ENCODE assay signal across 8 mouse cellular contexts in genomic region chr19:5408057-5409001, GRCm38 (mm10). TPM values are rescaled to one million over a fixed set of nuclear protein-coding genes. Genes with fewer than 3 reads are reported as not detected.
DNase-seq lines count a peak whose midpoint lies in the region; ATAC-seq and TF ChIP-seq lines count a peak whose summit lies in the region.

No protein-coding gene starts in this region.

- no peak for ATAC-seq in neural tube, embryonic 12.5 days (ENCODE audit: low FRiP score, low read depth)

- no peaks in the 10 kb centered on the region for H3K27me3 ChIP-seq in heart, adult 2 months (ENCODE audit: control insufficient read depth, insufficient read depth, low read length)
- H3K27me3 ChIP-seq in limb, embryonic 10.5 days (ENCODE audit: low read depth, poor library complexity, severe bottlenecking) = no peaks in the 10 kb centered on the region
- H3K27me3 ChIP-seq in neural tube, embryonic 12.5 days (replicated peaks) = no peaks in the 10 kb centered on the region

- peaks cover 4% of the 10 kb centered on the region; the same call in 1 of the 2 replicates for H3K36me3 ChIP-seq in heart, adult 2 months (ENCODE audit: control insufficient read depth, insufficient read depth, low read length)
- H3K36me3 ChIP-seq in limb, embryonic 10.5 days = peaks cover 5% of the 10 kb centered on the region; the same call in 1 of the 2 replicates
- H3K36me3 ChIP-seq in neural tube, embryonic 12.5 days = no peaks in the 10 kb centered on the region

- H3K9ac ChIP-seq in heart, adult 2 months (ENCODE audit: low read depth, low read length) = peak overlapping the region; percentile 12; the same call in 1 of the 2 replicates
- no peak overlapping the region for H3K9ac ChIP-seq in neural tube, embryonic 12.5 days

- no peak for DNase-seq in layer of hippocampus, adult 2 months (ENCODE audit: low spot score in 2 of 2)
- DNase-seq in layer of hippocampus, adult 9-10 months (ENCODE audit: low spot score) = no peak
- peak in 1 of 2 experiments; percentile 58 for DNase-seq in heart, adult 2 months
- DNase-seq in limb, embryonic 10.5 days (ENCODE audit: low spot score) = no peak
- no peak for DNase-seq in cerebellum, adult 18-20 months
- no peak for DNase-seq in MN1 (ENCODE audit: low spot score)
- no peak for DNase-seq in left cerebral cortex, postnatal 25 days (ENCODE audit: low spot score in 2 of 2)

- TF ChIP-seq CTCF in layer of hippocampus, adult 2 months (conservative IDR thresholded peaks at IDR 0.05) = no peak
- TF ChIP-seq CTCF in heart, adult 2 months (IDR thresholded peaks at IDR 0.05) = no peak

- WGBS in heart, adult 2 months = 25% methylated on average over 13 of the region's 13 CpGs
- WGBS in limb, embryonic 10.5 days = 93% methylated on average over 13 of the region's 13 CpGs
- 91% methylated on average over 13 of the region's 13 CpGs for WGBS in neural tube, embryonic 12.5 days

- intact Hi-C loops in heart, adult 2 months (cut with DNase I) = no loop called here
- intact Hi-C loops in left cerebral cortex, postnatal 25 days (cut with DNase I) = no loop called here

- no peak overlapping the region for H3K4me3 ChIP-seq in layer of hippocampus, adult 2 months
- H3K4me3 ChIP-seq in heart, adult 2 months = no peak overlapping the region
- peak overlapping the region; percentile 61; the same call in 1 of the 2 replicates for H3K4me3 ChIP-seq in limb, embryonic 10.5 days
- H3K4me3 ChIP-seq in neural tube, embryonic 12.5 days = no peak overlapping the region

- peaks cover 19% of the 10 kb centered on the region for H3K4me1 ChIP-seq in heart, adult 2 months (ENCODE audit: control insufficient read depth, insufficient read depth, low read length)
- H3K4me1 ChIP-seq in limb, embryonic 10.5 days = peaks cover 27% of the 10 kb centered on the region
- H3K4me1 ChIP-seq in neural tube, embryonic 12.5 days = peaks cover 5% of the 10 kb centered on the region; the same call in 1 of the 2 replicates

- peak overlapping the region; percentile 64; the same call in 1 of the 2 replicates for H3K4me2 ChIP-seq in neural tube, embryonic 12.5 days (replicated peaks)

- TF ChIP-seq EP300 in heart, adult 2 months (IDR thresholded peaks at IDR 0.05; ENCODE audit: insufficient read depth, low read depth, low read length) = peak; percentile 28; the same call in 1 of the 2 replicates

- peak overlapping the region; percentile 48; the same call in 1 of the 2 replicates for H3K27ac ChIP-seq in layer of hippocampus, adult 2 months
- H3K27ac ChIP-seq in heart, adult 2 months = peak overlapping the region; percentile 96
- peak overlapping the region; percentile 90 for H3K27ac ChIP-seq in limb, embryonic 10.5 days
- H3K27ac ChIP-seq in neural tube, embryonic 12.5 days = no peak overlapping the region

- TF ChIP-seq POLR2A in heart, adult 2 months (IDR thresholded peaks at IDR 0.05; ENCODE audit: insufficient read depth, low read depth, low read length) = peak; percentile 84

- H3K79me2 ChIP-seq in heart, adult 2 months (replicated peaks; ENCODE audit: control insufficient read depth, insufficient read depth, low read length) = no peaks in the 10 kb centered on the region

- H3K9me3 ChIP-seq in limb, embryonic 10.5 days (replicated peaks) = no peaks in the 10 kb centered on the region
- no peaks in the 10 kb centered on the region for H3K9me3 ChIP-seq in neural tube, embryonic 12.5 days

RNA-seq across cellular contexts. Expression of gene Tsga10ip, which starts 6.0 kb away (rescaled TPM):
- total RNA-seq in layer of hippocampus, adult 2 months (2021) = under 1 TPM; 0.20 to 0.37 TPM
- under 1 TPM; 0.39 to 0.52 TPM for total RNA-seq in heart, adult 2 months (2021)
- polyA plus RNA-seq in heart, adult 2 months (2012; rRNA removed) = 0.08 TPM in 1 of 2 replicates, not detected in the other
- polyA plus RNA-seq in limb, embryonic 10.5 days (2016; fragmentation: Nextera tagmentation; extraction: Ambion mirVana) = not detected in 2 replicates
- 0.24 and 0.25 TPM in 2 replicates for polyA plus RNA-seq in neural tube, embryonic 12.5 days (2016; fragmentation: Nextera tagmentation; extraction: Ambion mirVana)
- not detected for total RNA-seq in left cerebral cortex, postnatal 25 days (2021)

RNA-seq across cellular contexts. Expression of gene Drap1, which starts 16.4 kb away (rescaled TPM):
- total RNA-seq in layer of hippocampus, adult 2 months (2021) = 100 to 1,000 TPM; 316 to 335 TPM
- 100 to 1,000 TPM; 278 to 344 TPM for total RNA-seq in heart, adult 2 months (2021)
- 175 and 189 TPM in 2 replicates for polyA plus RNA-seq in heart, adult 2 months (2012; rRNA removed)
- polyA plus RNA-seq in limb, embryonic 10.5 days (2016; fragmentation: Nextera tagmentation; extraction: Ambion mirVana) = 224 and 246 TPM in 2 replicates
- 270 and 298 TPM in 2 replicates for polyA plus RNA-seq in neural tube, embryonic 12.5 days (2016; fragmentation: Nextera tagmentation; extraction: Ambion mirVana)
- 100 to 1,000 TPM; 197 to 233 TPM for total RNA-seq in left cerebral cortex, postnatal 25 days (2021)

RNA-seq across cellular contexts. Expression of gene AI837181, which starts 16.6 kb away (rescaled TPM):
- 10 to 100 TPM; 61.9 to 70.7 TPM for total RNA-seq in layer of hippocampus, adult 2 months (2021)
- total RNA-seq in heart, adult 2 months (2021) = 10 to 100 TPM; 32.9 TPM
- polyA plus RNA-seq in heart, adult 2 months (2012; rRNA removed) = 55.4 and 59.5 TPM in 2 replicates
- 59.7 and 68.8 TPM in 2 replicates for polyA plus RNA-seq in limb, embryonic 10.5 days (2016; fragmentation: Nextera tagmentation; extraction: Ambion mirVana)
- polyA plus RNA-seq in neural tube, embryonic 12.5 days (2016; fragmentation: Nextera tagmentation; extraction: Ambion mirVana) = 61.2 and 65.4 TPM in 2 replicates
- total RNA-seq in left cerebral cortex, postnatal 25 days (2021) = 10 to 100 TPM; 70.2 to 73.3 TPM

RNA-seq across cellular contexts. Expression of gene Sart1, which starts 19.8 kb away (rescaled TPM):
- total RNA-seq in layer of hippocampus, adult 2 months (2021) = 100 to 1,000 TPM; 113 to 125 TPM
- total RNA-seq in heart, adult 2 months (2021) = 10 to 100 TPM; 47.3 to 51.8 TPM
- polyA plus RNA-seq in heart, adult 2 months (2012; rRNA removed) = 10.6 and 22.1 TPM in 2 replicates
- polyA plus RNA-seq in limb, embryonic 10.5 days (2016; fragmentation: Nextera tagmentation; extraction: Ambion mirVana) = 103 and 111 TPM in 2 replicates
- 110 and 112 TPM in 2 replicates for polyA plus RNA-seq in neural tube, embryonic 12.5 days (2016; fragmentation: Nextera tagmentation; extraction: Ambion mirVana)
- 10 to 100 TPM; 87.9 to 92.8 TPM for total RNA-seq in left cerebral cortex, postnatal 25 days (2021)

RNA-seq across cellular contexts. Expression of gene Fosl1, which starts 39.0 kb away (rescaled TPM):
- not detected for total RNA-seq in layer of hippocampus, adult 2 months (2021)
- not detected for total RNA-seq in heart, adult 2 months (2021)
- polyA plus RNA-seq in heart, adult 2 months (2012; rRNA removed) = 0.12 TPM in 1 of 2 replicates, not detected in the other
- polyA plus RNA-seq in limb, embryonic 10.5 days (2016; fragmentation: Nextera tagmentation; extraction: Ambion mirVana) = not detected in 2 replicates
- polyA plus RNA-seq in neural tube, embryonic 12.5 days (2016; fragmentation: Nextera tagmentation; extraction: Ambion mirVana) = not detected in 2 replicates
- total RNA-seq in left cerebral cortex, postnatal 25 days (2021) = not detected
